Mouse (Mus musculus) testis, adult 2 months (tissue): ENCODE results near the gene Nox1.

Source experiments
- CTCF ChIP-seq: fragments of 200-500 bp; IDR thresholded peaks from 2 replicates; pipeline ENCODE4 v1.5.1; 2012; ENCODE audit warnings: low read depth, mild to moderate bottlenecking, inconsistent platforms, low read length, moderate library complexity; ENCODE audit not compliant: control insufficient read depth, insufficient read depth, insufficient replicate concordance
- POLR2A ChIP-seq: fragments of 200-500 bp; IDR thresholded peaks from 2 replicates; pipeline ENCODE4 v1.6.1; 2012; ENCODE audit warnings: low read depth, mild to moderate bottlenecking, inconsistent platforms, low read length, moderate library complexity; ENCODE audit not compliant: control insufficient read depth

- TF ChIP-seq CTCF (no peak), POLR2A (no peak)
These were observed 3.6 kb downstream of the Nox1 start for GRCm38 (mm10) chrX:134218161-134218560.
